Mouse (Mus musculus): ENCODE measurements at regions not wholly inside any gene's neighbourhood (a gene's known extent, or its start where the extent isn't known, plus 50 kb on each side); places are given as distances from the start of the nearest gene placed in this dataset.

DNA sequence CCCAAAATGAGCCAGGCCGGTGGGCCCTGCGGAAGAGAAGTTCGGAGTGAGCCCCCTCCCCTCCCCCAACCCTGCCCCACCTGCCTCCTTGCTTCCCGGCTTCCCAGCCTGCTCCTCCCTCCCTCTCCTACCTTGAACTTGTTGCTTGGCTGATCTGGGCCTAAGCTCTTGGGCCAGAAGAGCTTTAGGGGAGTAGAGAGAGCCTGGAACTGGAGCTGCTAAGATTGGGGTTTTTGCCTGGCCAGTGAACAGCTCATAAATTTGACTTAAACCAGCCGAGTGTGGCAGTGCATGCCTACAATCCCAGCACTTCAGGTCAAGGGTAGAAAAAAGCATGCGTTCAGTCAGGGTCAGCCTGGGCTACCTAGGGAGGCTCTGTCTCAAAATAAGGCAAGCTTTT, 83.5 kb upstream of the Rpl38 start:
- TF ChIP-seq CTCF (IDR thresholded peaks at IDR 0.05; ENCODE audit: extremely low read depth, insufficient read depth, low read length): no peak
- TF ChIP-seq POLR2A (IDR thresholded peaks at IDR 0.05; ENCODE audit: extremely low read depth, insufficient read depth, low read length): no peak
